Mouse (Mus musculus): ENCODE results near the gene Gm8298.
"Not testable (repeated sequence)": the region's sequence is repeated elsewhere in the genome, so short reads cannot be mapped to it uniquely, and the experiment has no call there.

The Gm8298 gene

GRCm38 (mm10) chr3:59860751-59861150 lies at the start of gene Gm8298:
TSS of gene Gm8298 (plus strand) at chr3:59861051.
- no peak for DNase-seq (ENCODE audit: low read depth)

DNA sequence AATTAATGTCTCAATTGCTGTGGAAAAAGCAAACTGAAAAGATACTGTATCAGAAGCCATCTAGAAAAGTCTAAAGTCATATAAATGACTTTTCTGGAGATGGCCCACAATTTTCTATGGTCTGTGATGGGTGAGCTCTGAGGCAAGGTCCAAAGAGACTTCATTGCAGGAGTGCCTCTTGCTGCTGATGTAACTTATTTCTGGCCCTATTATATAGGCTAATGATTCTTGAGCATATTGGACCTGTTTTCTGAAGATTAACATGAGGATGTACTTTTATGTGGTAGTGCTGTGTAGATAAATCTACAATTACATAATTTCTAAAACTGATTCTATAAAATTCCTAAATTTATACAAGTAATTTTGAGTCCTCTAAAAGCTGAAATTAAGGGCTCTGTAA lies 47.7 kb upstream of the Gm8298 start:
- DNase-seq (ENCODE audit: low read depth), result no peak

GRCm38 (mm10) chr3:59870765-59871164 lies 9.9 kb downstream of the Gm8298 start:
- DNase-seq (ENCODE audit: low read depth), result peak; percentile 47

DNA sequence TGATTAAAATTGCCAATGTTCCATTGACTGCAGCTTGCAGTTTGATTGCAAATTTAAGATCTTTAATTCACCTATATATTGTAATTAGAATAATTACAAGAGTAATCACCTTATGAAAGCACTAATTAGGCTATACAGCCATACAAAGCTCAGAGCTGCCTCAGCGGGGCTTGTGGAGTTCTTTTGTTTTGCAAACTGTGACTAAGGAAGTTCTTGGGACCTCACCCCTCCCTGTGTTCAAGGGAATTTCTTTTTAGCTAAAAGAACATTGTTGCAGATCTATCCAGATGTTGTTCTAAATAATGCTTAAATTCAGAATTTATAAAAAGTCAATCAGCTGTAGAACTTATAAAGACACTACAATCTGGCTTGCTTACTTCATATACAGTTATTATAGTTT lies 16.8 kb downstream of the Gm8298 start:
- not testable (repeated sequence) for DNase-seq (ENCODE audit: low read depth)

DNA sequence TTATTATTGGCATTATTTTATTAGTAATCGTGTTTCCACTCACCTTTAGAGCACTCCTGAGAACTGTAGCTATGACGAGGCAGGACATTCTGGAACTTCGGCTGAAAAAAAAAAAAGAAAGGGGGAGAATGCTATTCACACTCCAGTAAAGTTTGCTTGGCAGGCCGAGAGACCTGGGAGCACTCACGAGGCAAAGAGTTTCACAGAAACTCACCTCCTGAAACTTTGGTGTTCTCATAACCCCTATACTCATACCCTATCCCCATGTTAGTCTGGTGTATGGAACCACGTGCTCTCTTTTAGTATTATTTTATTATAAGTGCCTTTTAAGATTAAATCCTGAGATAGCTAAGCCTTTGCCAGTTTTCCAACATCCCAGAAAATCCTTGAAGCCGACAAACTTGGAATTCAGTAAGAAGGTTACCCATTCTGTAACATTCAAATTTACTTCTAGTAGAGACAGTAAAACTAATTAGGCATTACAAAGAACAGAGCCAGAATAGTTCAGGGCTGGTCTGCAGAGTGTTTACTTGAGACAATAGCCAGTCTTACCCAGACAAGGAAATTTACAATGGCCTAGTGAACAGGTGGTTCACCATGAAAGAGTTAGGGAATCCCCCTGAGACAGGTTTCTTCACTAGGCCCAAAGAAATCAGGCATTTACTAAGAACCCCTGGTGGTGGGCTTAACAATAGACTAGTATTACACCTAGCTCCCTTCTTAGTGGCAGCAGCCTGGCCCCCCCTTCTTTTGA lies 19.1 kb downstream of the Gm8298 start:
- not testable (repeated sequence) for DNase-seq (ENCODE audit: low read depth)

DNA sequence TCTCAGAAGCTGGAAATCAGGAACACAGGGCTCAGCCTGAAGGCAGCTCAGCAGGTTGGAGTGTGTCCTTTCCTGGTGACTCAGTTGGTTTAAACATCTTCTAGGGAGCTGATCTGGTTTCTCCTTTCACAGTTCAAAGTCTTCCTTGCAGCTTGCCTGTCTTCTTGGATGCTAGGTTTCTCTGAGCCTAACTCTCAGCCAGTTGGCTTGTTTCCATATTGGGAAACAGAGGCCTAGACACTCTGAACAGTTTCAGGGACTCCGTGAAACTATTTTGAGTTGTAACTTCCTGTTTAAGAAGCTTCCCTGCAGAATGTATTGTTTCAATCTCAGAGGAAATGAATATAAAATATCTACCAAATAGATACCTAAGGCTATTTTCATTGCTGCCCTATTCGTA lies 32.4 kb downstream of the Gm8298 start:
- DNase-seq (ENCODE audit: low read depth), result no peak

GRCm38 (mm10) chr3:59924914-59925313 lies 64.1 kb downstream of the Gm8298 start, which contains the start of gene C130079G13Rik:
TSS of gene C130079G13Rik (plus strand) at chr3:59925214.
- DNase-seq (ENCODE audit: low read depth), result no peak

Data from fibroblast of lung, adult 2 months (primary cell).